Mouse (Mus musculus) erythroblast, embryonic 14.5 days (primary cell): ENCODE data around the gene Gyg.

ENCODE experiments used
- GATA1 ChIP-seq: IDR thresholded peaks from 2 replicates; pipeline ENCODE4 v1.6.1; 2012; ENCODE audit warnings: low read length, inconsistent platforms, mixed read lengths
- TAL1 ChIP-seq: IDR thresholded peaks from 3 replicates; pipeline ENCODE4 v1.6.1; 2012; ENCODE audit warnings: low read length, inconsistent platforms, mixed read lengths

GRCm38 (mm10) chr3:20134545-20134944, 20.6 kb downstream of the Gyg start:
- TF ChIP-seq GATA1 (no peak), TAL1 (no peak)
